Mouse (Mus musculus): ENCODE results near the gene Gstm5. TPM values are rescaled to one million over a fixed set of nuclear protein-coding genes. Genes with fewer than 3 reads are reported as not detected.

The Gstm5 gene
- polyA plus RNA-seq, 1 experiment from 2014 or later: 250 TPM

DNA sequence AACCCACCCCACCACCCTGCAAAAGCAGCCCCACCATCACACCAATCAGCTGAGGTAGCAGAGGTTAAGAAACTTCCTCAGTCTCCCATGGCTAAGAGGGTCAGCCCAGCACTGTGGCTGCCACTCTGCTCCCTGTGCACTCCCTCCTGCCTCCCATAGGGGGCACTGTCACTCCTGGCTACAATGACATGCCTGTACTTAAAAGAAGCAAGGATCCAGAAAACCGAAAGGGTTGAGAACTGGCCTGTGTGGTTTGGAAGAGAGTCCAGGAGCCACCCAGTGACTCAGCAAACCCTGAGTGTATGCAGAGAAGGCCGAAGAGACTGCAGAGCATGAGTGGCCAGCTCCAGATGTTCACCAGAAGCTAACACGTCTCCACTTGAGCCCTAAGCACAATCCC, 43.8 kb downstream of the Gstm5 start:
- no peak overlapping the region for H3K27ac ChIP-seq
- H3K36me3 ChIP-seq: no peaks in the 10 kb centered on the region
- no peak overlapping the region for H3K4me2 ChIP-seq
- no peaks in the 10 kb centered on the region for H3K27me3 ChIP-seq
- H3K9ac ChIP-seq: no peak overlapping the region
- H3K9me3 ChIP-seq: no peaks in the 10 kb centered on the region
- no peak overlapping the region for H3K4me3 ChIP-seq
- peaks cover 5% of the 10 kb centered on the region; the same call in 1 of the 2 replicates for H3K4me1 ChIP-seq
- no peak for ATAC-seq (ENCODE audit: insufficient number of reproducible peaks, insufficient read depth, low FRiP score, low TSS enrichment, low read depth)
- WGBS: 49% methylated on average over 3 of the region's 3 CpGs

DNA sequence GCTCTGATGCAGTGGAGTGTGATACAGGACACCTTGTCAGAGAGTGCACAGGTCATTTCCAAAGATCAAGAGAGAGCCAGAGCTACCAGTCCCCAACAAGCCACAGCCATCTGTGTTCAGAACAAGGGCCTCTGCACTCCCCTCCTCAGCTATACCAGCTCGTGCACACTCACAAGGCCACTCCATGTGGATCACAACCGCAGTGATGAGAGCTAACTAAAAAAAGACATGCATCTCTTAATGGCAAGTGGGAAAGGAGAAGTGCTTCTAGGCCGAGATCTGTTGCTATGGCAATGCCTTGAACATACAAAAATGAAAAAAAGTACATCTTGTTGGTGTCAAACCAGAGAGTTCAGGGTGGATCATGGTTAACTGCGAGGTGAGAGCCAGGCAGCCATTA, 44.2 kb downstream of the Gstm5 start:
- Histone ChIP-seq H3K27ac (no peak overlapping the region), H3K4me2 (no peak overlapping the region), H3K36me3 (no peaks in the 10 kb centered on the region), H3K9ac (no peak overlapping the region), H3K4me3 (no peak overlapping the region), H3K4me1 (peaks cover 5% of the 10 kb centered on the region; the same call in 1 of the 2 replicates), H3K9me3 (no peaks in the 10 kb centered on the region), H3K27me3 (no peaks in the 10 kb centered on the region)
- WGBS: 86% methylated on average over 4 of the region's 4 CpGs
- ATAC-seq (ENCODE audit: insufficient number of reproducible peaks, insufficient read depth, low FRiP score, low TSS enrichment, low read depth): no peak

DNA sequence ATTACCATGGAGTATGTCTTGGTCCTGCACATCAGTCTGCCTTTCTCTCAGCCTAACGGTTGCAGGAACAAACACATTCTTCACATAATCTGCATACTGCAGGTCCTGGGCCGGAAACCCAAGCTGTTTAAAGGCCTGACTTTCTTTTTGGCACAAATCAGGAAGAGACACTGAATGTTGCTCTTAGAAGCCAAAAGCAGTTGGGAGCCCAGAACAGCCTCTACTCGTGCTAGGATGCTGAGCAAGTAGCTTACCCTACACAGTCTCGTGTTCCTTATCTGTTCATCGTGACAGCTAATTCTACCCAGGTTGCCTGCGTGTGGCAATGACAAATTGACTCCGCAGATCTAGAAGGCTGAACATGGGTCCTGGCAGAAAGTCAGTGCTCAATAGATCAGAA, 44.9 kb downstream of the Gstm5 start:
- WGBS: 64% methylated on average over 7 of the region's 7 CpGs
- H3K27ac ChIP-seq: no peak overlapping the region
- no peaks in the 10 kb centered on the region for H3K27me3 ChIP-seq
- no peak overlapping the region for H3K4me2 ChIP-seq
- H3K9ac ChIP-seq: no peak overlapping the region
- peaks cover 5% of the 10 kb centered on the region; the same call in 1 of the 2 replicates for H3K4me1 ChIP-seq
- no peaks in the 10 kb centered on the region for H3K36me3 ChIP-seq
- no peak for ATAC-seq (ENCODE audit: insufficient number of reproducible peaks, insufficient read depth, low FRiP score, low TSS enrichment, low read depth)
- H3K4me3 ChIP-seq: no peak overlapping the region
- H3K9me3 ChIP-seq: no peaks in the 10 kb centered on the region

DNA sequence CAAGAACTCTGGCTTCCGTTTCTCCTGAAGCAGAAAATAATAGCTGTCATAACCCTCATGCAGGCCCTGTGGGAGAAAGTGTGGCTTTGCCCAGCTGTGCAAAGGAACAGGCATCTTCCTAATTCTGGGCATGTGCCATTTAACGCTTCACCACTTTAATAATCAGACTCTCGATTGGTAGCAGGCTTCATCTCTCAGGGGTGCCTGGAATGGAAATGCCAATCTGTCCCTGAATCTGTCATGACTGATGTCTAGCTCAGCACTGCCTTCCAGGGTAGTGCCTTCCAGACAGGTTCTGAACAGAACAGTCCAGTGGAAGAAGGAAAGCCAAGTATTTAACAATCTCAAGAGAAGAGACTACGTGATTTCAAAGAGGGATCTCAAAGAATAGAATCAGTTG, 45.6 kb downstream of the Gstm5 start:
- Histone ChIP-seq H3K9ac (no peak overlapping the region), H3K36me3 (no peaks in the 10 kb centered on the region), H3K4me2 (no peak overlapping the region), H3K4me3 (no peak overlapping the region), H3K27ac (no peak overlapping the region), H3K27me3 (no peaks in the 10 kb centered on the region), H3K9me3 (no peaks in the 10 kb centered on the region), H3K4me1 (peaks cover 5% of the 10 kb centered on the region; the same call in 1 of the 2 replicates)
- no peak for ATAC-seq (ENCODE audit: insufficient number of reproducible peaks, insufficient read depth, low FRiP score, low TSS enrichment, low read depth)
- WGBS: 73% methylated on average over 4 of the region's 4 CpGs

DNA sequence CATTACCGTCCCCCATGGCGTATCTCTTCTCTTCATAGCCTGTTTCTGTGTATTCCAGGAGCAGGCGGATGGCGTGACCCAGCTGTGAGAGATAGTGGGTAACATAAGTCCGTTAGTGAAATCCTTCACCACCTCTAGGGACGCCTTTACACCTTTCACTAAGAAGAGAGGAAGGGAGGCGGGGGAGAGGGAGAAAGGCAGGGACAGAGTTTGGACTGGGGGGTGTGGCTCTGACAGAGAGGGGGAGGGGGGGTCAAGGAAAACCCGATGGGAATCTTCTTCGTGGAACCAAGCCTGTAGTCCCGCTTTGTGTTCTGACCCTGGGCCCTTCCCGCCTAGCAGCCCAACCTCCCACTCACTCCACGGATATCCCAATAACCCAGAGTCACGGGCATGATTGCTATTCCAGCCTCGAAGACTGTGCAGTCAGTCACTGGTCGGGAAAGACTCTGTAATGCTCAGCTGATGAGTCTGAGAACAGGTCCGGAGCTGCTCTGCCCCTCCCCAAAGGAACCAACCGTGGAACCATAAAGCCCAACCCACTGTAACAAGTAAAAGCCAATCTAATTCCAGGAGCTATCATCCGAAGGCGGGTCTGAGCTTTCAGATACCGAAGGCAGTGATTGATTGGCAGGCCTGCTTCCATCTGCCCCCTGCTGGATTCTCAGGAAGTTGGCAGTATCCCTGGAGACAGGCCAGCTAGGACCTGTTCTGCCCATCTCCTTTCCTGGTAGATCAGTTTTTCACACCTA, 47.8 kb downstream of the Gstm5 start, which contains the start of gene Gstm6:
TSS of gene Gstm6 (minus strand) at position 511 of the 752 bp plus-strand sequence.
- no peaks in the 10 kb centered on the region for H3K9me3 ChIP-seq
- WGBS: 18% methylated on average over 20 of the region's 20 CpGs
- ATAC-seq (ENCODE audit: insufficient number of reproducible peaks, insufficient read depth, low FRiP score, low TSS enrichment, low read depth): peak; percentile 62; the same call in 1 of the 2 replicates

DNA sequence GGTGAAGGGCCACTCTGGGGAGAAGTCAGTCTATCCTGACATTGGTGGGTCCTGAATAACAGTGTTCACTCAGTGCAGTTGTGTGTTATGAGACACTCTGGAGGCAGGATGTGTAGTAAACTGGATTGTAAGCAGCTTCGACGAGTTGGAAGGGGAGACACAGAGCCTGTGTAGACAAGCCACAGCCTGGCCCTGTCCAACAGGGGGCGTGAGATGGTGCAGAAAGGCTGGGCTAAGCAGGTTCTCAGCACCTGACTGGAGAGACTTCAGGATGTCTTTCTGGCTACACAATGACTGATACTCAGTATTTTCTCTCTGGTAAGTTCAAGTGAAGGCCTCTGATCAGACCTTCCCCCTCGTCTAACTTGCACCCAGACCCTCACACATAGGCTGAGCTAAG, 50.1 kb downstream of the Gstm5 start:
- ATAC-seq (ENCODE audit: insufficient number of reproducible peaks, insufficient read depth, low FRiP score, low TSS enrichment, low read depth): no peak
- no peaks in the 10 kb centered on the region for H3K9me3 ChIP-seq
- H3K4me2 ChIP-seq: no peak overlapping the region
- peaks cover 5% of the 10 kb centered on the region; the same call in 1 of the 2 replicates for H3K4me1 ChIP-seq
- H3K27me3 ChIP-seq: no peaks in the 10 kb centered on the region
- no peak overlapping the region for H3K4me3 ChIP-seq
- no peak overlapping the region for H3K27ac ChIP-seq
- no peak overlapping the region for H3K9ac ChIP-seq
- no peaks in the 10 kb centered on the region for H3K36me3 ChIP-seq
- 51% methylated on average over 4 of the region's 4 CpGs for WGBS

More for the DNA sequence above, 47.8 kb downstream of the Gstm5 start, which contains the start of gene Gstm6:
- Histone ChIP-seq H3K4me1 (peaks cover 5% of the 10 kb centered on the region; the same call in 1 of the 2 replicates), H3K27me3 (no peaks in the 10 kb centered on the region), H3K36me3 (no peaks in the 10 kb centered on the region), H3K4me3 (peak within 1 kb of the TSS; percentile 34), H3K9ac (peak within 1 kb of the TSS; percentile 58; the same call in 1 of the 2 replicates), H3K4me2 (peak within 1 kb of the TSS; percentile 56), H3K27ac (no peak within 1 kb of the TSS)

Other genes with a start within 250 kb of the Gstm5 start
- 91.9 and 93.2 TPM in 2 replicates for gene Ahcyl1, start 199.3 kb upstream of the Gstm5 start, polyA plus RNA-seq (2015; fragmentation: Nextera tagmentation; extraction: Ambion mirVana)
- 9.7 and 9.8 TPM in 2 replicates for gene Csf1, start 135.4 kb upstream of the Gstm5 start, polyA plus RNA-seq (2015; fragmentation: Nextera tagmentation; extraction: Ambion mirVana)
- gene Eps8l3, start 18.6 kb upstream of the Gstm5 start, polyA plus RNA-seq (2015; fragmentation: Nextera tagmentation; extraction: Ambion mirVana): 0.98 TPM in 1 of 2 replicates, not detected in the other
- gene Gstm7, start 36.0 kb downstream of the Gstm5 start, polyA plus RNA-seq (2015; fragmentation: Nextera tagmentation; extraction: Ambion mirVana): 30.6 and 31.3 TPM in 2 replicates
- 10.7 and 13.5 TPM in 2 replicates for gene Gstm6, start 47.9 kb downstream of the Gstm5 start, polyA plus RNA-seq (2015; fragmentation: Nextera tagmentation; extraction: Ambion mirVana)
- 0.28 TPM in 1 of 2 replicates, not detected in the other for gene Gstm3, start 73.5 kb downstream of the Gstm5 start, polyA plus RNA-seq (2015; fragmentation: Nextera tagmentation; extraction: Ambion mirVana)
- 42.0 and 46.6 TPM in 2 replicates for gene Gstm2, start 90.6 kb downstream of the Gstm5 start, polyA plus RNA-seq (2015; fragmentation: Nextera tagmentation; extraction: Ambion mirVana)
- 83.2 and 113 TPM in 2 replicates for gene Gstm1, start 122.2 kb downstream of the Gstm5 start, polyA plus RNA-seq (2015; fragmentation: Nextera tagmentation; extraction: Ambion mirVana)
- 15.0 and 15.8 TPM in 2 replicates for gene Gstm4, start 149.1 kb downstream of the Gstm5 start, polyA plus RNA-seq (2015; fragmentation: Nextera tagmentation; extraction: Ambion mirVana)
- 38.4 and 44.5 TPM in 2 replicates for gene Ampd2, start 190.8 kb downstream of the Gstm5 start, polyA plus RNA-seq (2015; fragmentation: Nextera tagmentation; extraction: Ambion mirVana)
- gene Gnat2, start 197.0 kb downstream of the Gstm5 start, polyA plus RNA-seq (2015; fragmentation: Nextera tagmentation; extraction: Ambion mirVana): 0.83 and 0.85 TPM in 2 replicates

Measured in embryonic facial prominence, embryonic 13.5 days (tissue).